Mouse (Mus musculus): ENCODE measurements around the gene Dhcr7.

- no peak for TF ChIP-seq EP300 (IDR thresholded peaks at IDR 0.05)
- no peak for TF ChIP-seq CTCF (IDR thresholded peaks at IDR 0.05)
Measured at GRCm38 (mm10) chr7:143776137-143776536, 46.8 kb upstream of the Dhcr7 start.

Measured in lung, postnatal 0 days (tissue).